Mouse (Mus musculus): Measurements from ENCODE around the gene Pdhb. TPM values are rescaled to one million over a fixed set of nuclear protein-coding genes. Genes with fewer than 3 reads are reported as not detected.

The Pdhb gene
- total RNA-seq (2014; fragmentation: Nextera tagmentation) (76.1 and 91.4 TPM in 2 replicates), total RNA-seq (2017) (141 and 182 TPM in 2 replicates), polyA plus RNA-seq (2012) (72.1 and 79.4 TPM in 2 replicates)

DNA sequence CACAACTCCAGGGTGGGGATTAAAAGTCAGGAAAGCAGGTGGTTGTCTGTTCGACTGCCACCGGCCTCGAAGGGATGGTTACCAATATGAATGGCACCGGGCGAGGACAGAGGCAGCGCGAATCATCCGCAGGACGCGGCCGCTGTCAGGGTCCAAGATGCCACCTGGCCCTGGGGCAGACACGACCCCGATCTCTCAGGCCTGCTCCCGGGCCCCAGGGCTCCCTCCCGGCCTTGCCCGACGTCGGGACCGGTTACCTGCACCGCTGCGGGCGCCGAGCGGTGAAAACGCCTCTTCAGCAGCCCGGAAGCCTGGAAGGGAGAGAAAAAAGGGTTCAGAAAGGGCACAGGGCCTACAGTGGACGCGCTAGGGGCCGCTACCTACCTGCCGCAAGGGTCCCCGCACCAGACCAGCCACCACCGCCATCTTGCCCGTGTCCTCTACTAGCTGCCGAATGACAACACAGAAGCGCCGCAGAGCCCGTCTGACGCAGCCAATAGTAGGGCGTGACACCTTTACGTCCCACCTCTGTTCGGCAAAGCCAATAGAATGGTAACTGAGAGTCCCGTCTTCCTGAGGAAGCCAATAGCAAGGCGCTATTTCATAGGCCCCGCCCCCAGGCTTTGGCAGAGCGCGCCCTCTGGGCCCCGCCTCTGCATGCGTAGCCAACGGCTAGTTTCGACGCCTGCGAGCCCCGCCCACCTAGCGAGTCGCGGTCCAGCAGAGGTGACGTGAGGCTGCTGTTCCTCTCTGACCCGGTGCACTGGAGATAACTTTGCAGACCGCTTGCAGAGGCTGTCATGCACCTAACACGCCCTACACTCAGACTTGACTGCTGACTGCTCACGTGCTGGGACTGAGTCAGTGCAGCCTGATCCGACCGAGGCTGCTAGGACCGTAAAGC is at the start of gene Pdhb:
TSS of gene Pdhb (minus strand) at position 519 of the 904 bp plus-strand sequence.
- ATAC-seq (ENCODE audit: extremely low read depth, insufficient number of reproducible peaks, low FRiP score, poor library complexity, severe bottlenecking): peak; percentile 95
- TF ChIP-seq GATA1 (IDR thresholded peaks at IDR 0.05; ENCODE audit: borderline replicate concordance, low read length): no peak
- no peak for TF ChIP-seq TAL1 (conservative IDR thresholded peaks at IDR 0.05; ENCODE audit: low read depth, low read length)
- no peak for TF ChIP-seq CTCF (IDR thresholded peaks at IDR 0.05; ENCODE audit: low read depth, low read length)
- no peak for TF ChIP-seq POLR2AphosphoS5 (IDR thresholded peaks at IDR 0.05; ENCODE audit: insufficient replicate concordance, low read depth, low read length)
- no peak for TF ChIP-seq GATA2 (IDR thresholded peaks at IDR 0.05; ENCODE audit: borderline replicate concordance, low read depth, low read length)
- H3K27me3 ChIP-seq (ENCODE audit: insufficient read depth, low read length): no peaks in the 10 kb centered on the region
- peak within 1 kb of the TSS; percentile 97 for H3K4me3 ChIP-seq (ENCODE audit: low read depth, low read length)
- peak; percentile 96 for DNase-seq (ENCODE audit: low spot score)
- H3K9me3 ChIP-seq (replicated peaks): no peaks in the 10 kb centered on the region
- H3K36me3 ChIP-seq (replicated peaks): peaks cover 36% of the 10 kb centered on the region
- peaks cover 15% of the 10 kb centered on the region for H3K4me1 ChIP-seq (ENCODE audit: insufficient read depth, low read depth, low read length)

- DNase-seq (ENCODE audit: low spot score) (no peak), ATAC-seq (ENCODE audit: extremely low read depth, insufficient number of reproducible peaks, low FRiP score, poor library complexity, severe bottlenecking) (no peak)
- Histone ChIP-seq H3K36me3 (replicated peaks) (peaks cover 7% of the 10 kb centered on the region), H3K27me3 (ENCODE audit: insufficient read depth, low read length) (no peaks in the 10 kb centered on the region), H3K4me3 (ENCODE audit: low read depth, low read length) (no peak overlapping the region), H3K9me3 (replicated peaks) (no peaks in the 10 kb centered on the region), H3K4me1 (ENCODE audit: insufficient read depth, low read depth, low read length) (no peaks in the 10 kb centered on the region)
- TF ChIP-seq GATA1 (IDR thresholded peaks at IDR 0.05; ENCODE audit: borderline replicate concordance, low read length): no peak
- no peak for TF ChIP-seq TAL1 (conservative IDR thresholded peaks at IDR 0.05; ENCODE audit: low read depth, low read length)
- no peak for TF ChIP-seq CTCF (IDR thresholded peaks at IDR 0.05; ENCODE audit: low read depth, low read length)
- TF ChIP-seq GATA2 (IDR thresholded peaks at IDR 0.05; ENCODE audit: borderline replicate concordance, low read depth, low read length): no peak
- TF ChIP-seq POLR2AphosphoS5 (IDR thresholded peaks at IDR 0.05; ENCODE audit: insufficient replicate concordance, low read depth, low read length): no peak
Measured at GRCm38 (mm10) chr14:8222561-8222960, 49.7 kb upstream of the Pdhb start.

GRCm38 (mm10) chr14:8220912-8221311 is 48.1 kb upstream of the Pdhb start:
- Histone ChIP-seq H3K36me3 (replicated peaks) (peaks cover 7% of the 10 kb centered on the region), H3K27me3 (ENCODE audit: insufficient read depth, low read length) (no peaks in the 10 kb centered on the region), H3K4me1 (ENCODE audit: insufficient read depth, low read depth, low read length) (no peaks in the 10 kb centered on the region), H3K4me3 (ENCODE audit: low read depth, low read length) (no peak overlapping the region), H3K9me3 (replicated peaks) (no peaks in the 10 kb centered on the region)
- TF ChIP-seq POLR2AphosphoS5 (IDR thresholded peaks at IDR 0.05; ENCODE audit: insufficient replicate concordance, low read depth, low read length) (no peak), GATA1 (IDR thresholded peaks at IDR 0.05; ENCODE audit: borderline replicate concordance, low read length) (no peak), CTCF (IDR thresholded peaks at IDR 0.05; ENCODE audit: low read depth, low read length) (no peak), TAL1 (conservative IDR thresholded peaks at IDR 0.05; ENCODE audit: low read depth, low read length) (no peak), GATA2 (IDR thresholded peaks at IDR 0.05; ENCODE audit: borderline replicate concordance, low read depth, low read length) (no peak)
- ATAC-seq (ENCODE audit: extremely low read depth, insufficient number of reproducible peaks, low FRiP score, poor library complexity, severe bottlenecking): no peak
- DNase-seq (ENCODE audit: low spot score): no peak

DNA sequence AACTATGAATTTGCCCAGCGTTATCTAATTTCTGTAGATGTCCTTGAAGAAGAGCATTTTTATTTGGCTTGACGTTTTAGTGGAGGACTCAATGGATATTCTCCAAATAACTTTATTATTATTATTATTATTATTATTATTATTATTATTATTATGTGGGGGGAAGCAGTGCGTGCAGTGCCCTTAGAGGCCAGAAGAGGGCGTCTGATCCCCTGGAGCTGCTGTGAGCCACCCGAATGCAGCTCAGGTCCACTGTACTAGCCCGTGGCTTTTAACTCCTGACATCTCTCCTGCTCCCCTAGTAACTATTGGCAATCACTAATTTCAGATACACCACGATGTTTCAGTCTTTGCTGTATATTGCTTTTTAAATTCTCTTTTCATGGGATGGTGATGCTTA is 47.5 kb upstream of the Pdhb start:
- Histone ChIP-seq H3K9me3 (replicated peaks) (no peaks in the 10 kb centered on the region), H3K27me3 (ENCODE audit: insufficient read depth, low read length) (no peaks in the 10 kb centered on the region), H3K4me1 (ENCODE audit: insufficient read depth, low read depth, low read length) (peaks cover 3% of the 10 kb centered on the region), H3K4me3 (ENCODE audit: low read depth, low read length) (no peak overlapping the region), H3K36me3 (replicated peaks) (peaks cover 7% of the 10 kb centered on the region)
- TF ChIP-seq GATA2 (IDR thresholded peaks at IDR 0.05; ENCODE audit: borderline replicate concordance, low read depth, low read length): no peak
- no peak for TF ChIP-seq GATA1 (IDR thresholded peaks at IDR 0.05; ENCODE audit: borderline replicate concordance, low read length)
- no peak for TF ChIP-seq POLR2AphosphoS5 (IDR thresholded peaks at IDR 0.05; ENCODE audit: insufficient replicate concordance, low read depth, low read length)
- peak; percentile 63 for TF ChIP-seq CTCF (IDR thresholded peaks at IDR 0.05; ENCODE audit: low read depth, low read length)
- TF ChIP-seq TAL1 (conservative IDR thresholded peaks at IDR 0.05; ENCODE audit: low read depth, low read length): no peak
- ATAC-seq (ENCODE audit: extremely low read depth, insufficient number of reproducible peaks, low FRiP score, poor library complexity, severe bottlenecking): no peak; the same call in 1 of the 2 replicates
- peak; percentile 7 for DNase-seq (ENCODE audit: low spot score)

DNA sequence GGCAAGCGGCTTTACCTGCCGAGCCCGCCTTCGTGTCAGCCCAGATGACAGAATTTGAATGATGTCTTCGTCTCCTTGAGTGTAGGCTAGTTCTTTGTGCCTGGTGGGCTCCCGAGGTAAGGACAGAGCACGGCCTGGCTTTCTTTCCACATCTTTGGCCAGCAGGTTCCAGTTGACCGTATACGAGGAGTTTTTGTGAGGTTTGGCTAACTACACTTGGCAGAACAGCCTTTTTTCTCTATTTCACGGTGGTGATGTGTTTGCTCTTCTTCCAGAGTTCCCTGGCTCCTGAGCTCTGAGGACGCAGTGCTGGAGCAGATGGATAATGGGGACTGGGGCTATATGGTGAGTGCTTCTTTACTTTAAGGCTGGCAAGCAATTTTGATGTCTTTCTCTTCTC is 47.1 kb upstream of the Pdhb start:
- ATAC-seq (ENCODE audit: extremely low read depth, insufficient number of reproducible peaks, low FRiP score, poor library complexity, severe bottlenecking) (no peak), DNase-seq (ENCODE audit: low spot score) (no peak)
- TF ChIP-seq TAL1 (conservative IDR thresholded peaks at IDR 0.05; ENCODE audit: low read depth, low read length) (no peak), POLR2AphosphoS5 (IDR thresholded peaks at IDR 0.05; ENCODE audit: insufficient replicate concordance, low read depth, low read length) (no peak), GATA2 (IDR thresholded peaks at IDR 0.05; ENCODE audit: borderline replicate concordance, low read depth, low read length) (no peak), GATA1 (IDR thresholded peaks at IDR 0.05; ENCODE audit: borderline replicate concordance, low read length) (no peak), CTCF (IDR thresholded peaks at IDR 0.05; ENCODE audit: low read depth, low read length) (no peak)
- Histone ChIP-seq H3K27me3 (ENCODE audit: insufficient read depth, low read length) (no peaks in the 10 kb centered on the region), H3K4me1 (ENCODE audit: insufficient read depth, low read depth, low read length) (peaks cover 6% of the 10 kb centered on the region), H3K4me3 (ENCODE audit: low read depth, low read length) (no peak overlapping the region), H3K9me3 (replicated peaks) (no peaks in the 10 kb centered on the region), H3K36me3 (replicated peaks) (peaks cover 7% of the 10 kb centered on the region)

DNA sequence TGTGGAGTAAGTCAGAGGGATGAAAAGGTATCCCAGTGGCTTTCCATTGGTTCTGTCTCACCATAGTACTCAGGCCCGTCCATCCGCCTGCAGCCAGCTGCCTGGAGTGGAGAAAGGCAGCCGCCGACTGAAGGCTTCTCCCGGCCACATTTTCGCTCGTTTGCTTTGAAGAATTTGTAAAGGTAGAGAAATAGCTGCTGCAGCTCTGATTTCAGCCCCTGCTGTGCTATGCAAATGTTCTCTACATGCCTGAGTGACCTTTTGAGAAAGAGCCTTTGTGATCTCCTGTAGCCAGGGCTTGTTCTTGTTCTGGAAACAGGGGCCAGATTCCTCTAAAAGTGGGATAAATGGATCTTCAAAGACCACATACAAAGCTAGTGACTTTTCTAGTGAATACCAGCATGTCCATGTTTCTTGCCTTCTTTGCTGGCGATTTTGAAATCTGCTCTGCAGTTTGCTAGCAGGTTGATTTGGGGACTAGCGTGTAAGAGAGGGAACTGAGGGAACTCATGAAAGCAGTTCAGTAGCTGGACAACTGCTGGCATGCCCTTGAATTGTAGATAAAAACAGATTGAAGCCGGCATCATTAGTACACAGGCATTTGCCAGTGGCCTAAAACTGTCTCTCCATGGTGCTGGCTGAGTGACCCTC is 46.0 kb upstream of the Pdhb start:
- no peak for DNase-seq (ENCODE audit: low spot score)

More for the DNA sequence above, 46.0 kb upstream of the Pdhb start:
- Histone ChIP-seq H3K4me3 (ENCODE audit: low read depth, low read length) (no peak overlapping the region), H3K36me3 (replicated peaks) (peaks cover 7% of the 10 kb centered on the region), H3K27me3 (ENCODE audit: insufficient read depth, low read length) (no peaks in the 10 kb centered on the region), H3K4me1 (ENCODE audit: insufficient read depth, low read depth, low read length) (peaks cover 11% of the 10 kb centered on the region), H3K9me3 (replicated peaks) (no peaks in the 10 kb centered on the region)
- no peak for ATAC-seq (ENCODE audit: extremely low read depth, insufficient number of reproducible peaks, low FRiP score, poor library complexity, severe bottlenecking)
- TF ChIP-seq GATA1 (IDR thresholded peaks at IDR 0.05; ENCODE audit: borderline replicate concordance, low read length): no peak
- TF ChIP-seq TAL1 (conservative IDR thresholded peaks at IDR 0.05; ENCODE audit: low read depth, low read length): no peak

All from G1E (cell line).